Mouse (Mus musculus): Measurements from ENCODE around the gene Mapk8ip2. TPM values are rescaled to one million over a fixed set of nuclear protein-coding genes. Genes with fewer than 3 reads are reported as not detected.

Mapk8ip2 gene
- polyA plus RNA-seq, 1 experiment from 2014 or later: 33.2 TPM

- 0% methylated on average over 22 of the region's 60 CpGs for WGBS
- peak; percentile 76 for ATAC-seq (ENCODE audit: insufficient read depth, low FRiP score, low TSS enrichment)
- H3K36me3 ChIP-seq (ENCODE audit: control insufficient read depth, insufficient read depth, low read length): no peaks in the 10 kb centered on the region; the same call in 1 of the 2 replicates
- peak; percentile 87 for DNase-seq (ENCODE audit: low spot score)
- no peaks in the 10 kb centered on the region for H3K9me3 ChIP-seq (ENCODE audit: control insufficient read depth, low read length)
- H3K27ac ChIP-seq (ENCODE audit: low read depth, low read length): peak overlapping the region; percentile 63; the same call in 1 of the 2 replicates
- peak overlapping the region; percentile 84 for H3K4me3 ChIP-seq (ENCODE audit: low read depth, low read length)
- H3K4me1 ChIP-seq (ENCODE audit: control insufficient read depth, insufficient read depth, low read length): peaks cover 7% of the 10 kb centered on the region
- H3K27me3 ChIP-seq (ENCODE audit: control insufficient read depth, insufficient read depth, low read length): peaks cover 16% of the 10 kb centered on the region
- H3K4me2 ChIP-seq (ENCODE audit: low read depth): peak overlapping the region; percentile 65
- peak overlapping the region; percentile 86 for H3K9ac ChIP-seq (ENCODE audit: low read length)
Measured at GRCm38 (mm10) chr15:89499784-89500220, 46.1 kb downstream of the Mapk8ip2 start.

GRCm38 (mm10) chr15:89500221-89500791 lies 46.6 kb downstream of the Mapk8ip2 start:
- Histone ChIP-seq H3K9ac (ENCODE audit: low read length) (peak overlapping the region; percentile 86), H3K4me2 (ENCODE audit: low read depth) (peak overlapping the region; percentile 65), H3K4me1 (ENCODE audit: control insufficient read depth, insufficient read depth, low read length) (peaks cover 7% of the 10 kb centered on the region), H3K4me3 (ENCODE audit: low read depth, low read length) (peak overlapping the region; percentile 84), H3K9me3 (ENCODE audit: control insufficient read depth, low read length) (no peaks in the 10 kb centered on the region), H3K27ac (ENCODE audit: low read depth, low read length) (no peak overlapping the region), H3K27me3 (ENCODE audit: control insufficient read depth, insufficient read depth, low read length) (peaks cover 16% of the 10 kb centered on the region), H3K36me3 (ENCODE audit: control insufficient read depth, insufficient read depth, low read length) (no peaks in the 10 kb centered on the region; the same call in 1 of the 2 replicates)
- DNase-seq (ENCODE audit: low spot score) (no peak), ATAC-seq (ENCODE audit: insufficient read depth, low FRiP score, low TSS enrichment) (peak; percentile 56)
- WGBS: 1% methylated on average over 35 of the region's 35 CpGs

- no peak overlapping the region for H3K4me3 ChIP-seq (ENCODE audit: low read depth, low read length)
- no peak overlapping the region for H3K9ac ChIP-seq (ENCODE audit: low read length)
- ATAC-seq (ENCODE audit: insufficient read depth, low FRiP score, low TSS enrichment) (no peak), DNase-seq (ENCODE audit: low spot score) (no peak)
- peaks cover 16% of the 10 kb centered on the region for H3K27me3 ChIP-seq (ENCODE audit: control insufficient read depth, insufficient read depth, low read length)
- H3K36me3 ChIP-seq (ENCODE audit: control insufficient read depth, insufficient read depth, low read length): no peaks in the 10 kb centered on the region; the same call in 1 of the 2 replicates
- 84% methylated on average over 3 of the region's 3 CpGs for WGBS
- H3K4me2 ChIP-seq (ENCODE audit: low read depth): no peak overlapping the region
- no peaks in the 10 kb centered on the region for H3K9me3 ChIP-seq (ENCODE audit: control insufficient read depth, low read length)
- no peak overlapping the region for H3K27ac ChIP-seq (ENCODE audit: low read depth, low read length)
- H3K4me1 ChIP-seq (ENCODE audit: control insufficient read depth, insufficient read depth, low read length): peaks cover 7% of the 10 kb centered on the region
Measured at GRCm38 (mm10) chr15:89501321-89501720, 47.6 kb downstream of the Mapk8ip2 start.

- WGBS: 93% methylated on average over 9 of the region's 9 CpGs
- no peak overlapping the region for H3K9ac ChIP-seq (ENCODE audit: low read length)
- H3K27ac ChIP-seq (ENCODE audit: low read depth, low read length): no peak overlapping the region
- H3K4me1 ChIP-seq (ENCODE audit: control insufficient read depth, insufficient read depth, low read length): no peaks in the 10 kb centered on the region
- H3K9me3 ChIP-seq (ENCODE audit: control insufficient read depth, low read length): no peaks in the 10 kb centered on the region
- DNase-seq (ENCODE audit: low spot score) (no peak), ATAC-seq (ENCODE audit: insufficient read depth, low FRiP score, low TSS enrichment) (no peak)
- H3K36me3 ChIP-seq (ENCODE audit: control insufficient read depth, insufficient read depth, low read length): no peaks in the 10 kb centered on the region; the same call in 1 of the 2 replicates
- H3K27me3 ChIP-seq (ENCODE audit: control insufficient read depth, insufficient read depth, low read length): no peaks in the 10 kb centered on the region
- H3K4me3 ChIP-seq (ENCODE audit: low read depth, low read length): no peak overlapping the region
- no peak overlapping the region for H3K4me2 ChIP-seq (ENCODE audit: low read depth)
Measured at GRCm38 (mm10) chr15:89504838-89505237, 51.1 kb downstream of the Mapk8ip2 start.

DNA sequence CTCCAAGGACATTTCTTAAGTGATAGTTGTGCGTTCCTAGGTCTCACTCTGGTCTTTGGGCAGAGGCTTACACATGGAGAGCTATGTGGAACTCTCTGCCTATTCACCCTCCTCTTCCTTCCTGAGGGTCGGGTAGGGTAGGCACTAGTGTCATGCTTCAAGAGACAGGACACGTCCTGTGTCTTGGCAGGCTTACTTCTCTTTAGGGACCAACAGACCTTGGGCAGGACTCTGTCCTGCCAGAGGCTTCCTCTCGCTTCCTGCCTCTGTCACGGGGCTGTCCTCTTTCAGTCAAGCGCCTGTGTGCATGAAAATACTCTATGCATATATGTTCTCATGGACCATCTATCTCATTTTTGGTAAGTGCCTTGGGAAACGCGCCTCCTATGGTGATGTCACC lies 54.0 kb downstream of the Mapk8ip2 start:
- 88% methylated on average over 8 of the region's 8 CpGs for WGBS
- Histone ChIP-seq H3K9ac (ENCODE audit: low read length) (no peak overlapping the region), H3K27me3 (ENCODE audit: control insufficient read depth, insufficient read depth, low read length) (no peaks in the 10 kb centered on the region), H3K4me3 (ENCODE audit: low read depth, low read length) (no peak overlapping the region), H3K4me1 (ENCODE audit: control insufficient read depth, insufficient read depth, low read length) (no peaks in the 10 kb centered on the region), H3K4me2 (ENCODE audit: low read depth) (no peak overlapping the region), H3K9me3 (ENCODE audit: control insufficient read depth, low read length) (no peaks in the 10 kb centered on the region), H3K27ac (ENCODE audit: low read depth, low read length) (no peak overlapping the region), H3K36me3 (ENCODE audit: control insufficient read depth, insufficient read depth, low read length) (no peaks in the 10 kb centered on the region; the same call in 1 of the 2 replicates)
- ATAC-seq (ENCODE audit: insufficient read depth, low FRiP score, low TSS enrichment): no peak
- no peak for DNase-seq (ENCODE audit: low spot score)

GRCm38 (mm10) chr15:89512679-89513078 lies 59.0 kb downstream of the Mapk8ip2 start:
- H3K4me3 ChIP-seq (ENCODE audit: low read depth, low read length): no peak overlapping the region
- WGBS: 81% methylated on average over 4 of the region's 4 CpGs
- DNase-seq (ENCODE audit: low spot score) (no peak), ATAC-seq (ENCODE audit: insufficient read depth, low FRiP score, low TSS enrichment) (no peak)
- H3K27me3 ChIP-seq (ENCODE audit: control insufficient read depth, insufficient read depth, low read length): no peaks in the 10 kb centered on the region
- no peaks in the 10 kb centered on the region for H3K36me3 ChIP-seq (ENCODE audit: control insufficient read depth, insufficient read depth, low read length)
- no peak overlapping the region for H3K4me2 ChIP-seq (ENCODE audit: low read depth)
- no peaks in the 10 kb centered on the region for H3K4me1 ChIP-seq (ENCODE audit: control insufficient read depth, insufficient read depth, low read length)
- no peak overlapping the region for H3K27ac ChIP-seq (ENCODE audit: low read depth, low read length)
- H3K9me3 ChIP-seq (ENCODE audit: control insufficient read depth, low read length): no peaks in the 10 kb centered on the region
- H3K9ac ChIP-seq (ENCODE audit: low read length): no peak overlapping the region

Other genes with a start within 250 kb of the Mapk8ip2 start
- 45.2 and 47.1 TPM in 2 replicates for gene Ppp6r2, start 242.4 kb upstream of the Mapk8ip2 start, polyA plus RNA-seq (2014; fragmentation: Nextera tagmentation; extraction: Ambion mirVana)
- gene Sbf1, start 138.6 kb upstream of the Mapk8ip2 start, polyA plus RNA-seq (2014; fragmentation: Nextera tagmentation; extraction: Ambion mirVana): 75.7 and 90.7 TPM in 2 replicates
- gene Adm2, start 131.2 kb upstream of the Mapk8ip2 start, polyA plus RNA-seq (2014; fragmentation: Nextera tagmentation; extraction: Ambion mirVana): 0.17 TPM in 1 of 2 replicates, not detected in the other
- not detected in 2 replicates for gene Miox, start 119.5 kb upstream of the Mapk8ip2 start, polyA plus RNA-seq (2014; fragmentation: Nextera tagmentation; extraction: Ambion mirVana)
- 31.8 and 35.8 TPM in 2 replicates for gene Lmf2, start 98.3 kb upstream of the Mapk8ip2 start, polyA plus RNA-seq (2014; fragmentation: Nextera tagmentation; extraction: Ambion mirVana)
- 154 and 158 TPM in 2 replicates for gene Ncaph2, start 98.2 kb upstream of the Mapk8ip2 start, polyA plus RNA-seq (2014; fragmentation: Nextera tagmentation; extraction: Ambion mirVana)
- gene Sco2, start 80.1 kb upstream of the Mapk8ip2 start, polyA plus RNA-seq (2014; fragmentation: Nextera tagmentation; extraction: Ambion mirVana): 6.0 and 8.8 TPM in 2 replicates
- gene Tymp, start 76.9 kb upstream of the Mapk8ip2 start, polyA plus RNA-seq (2014; fragmentation: Nextera tagmentation; extraction: Ambion mirVana): 1.6 and 2.0 TPM in 2 replicates
- gene Odf3b, start 74.6 kb upstream of the Mapk8ip2 start, polyA plus RNA-seq (2014; fragmentation: Nextera tagmentation; extraction: Ambion mirVana): 0.39 and 1.0 TPM in 2 replicates
- not detected in 2 replicates for gene Klhdc7b, start 69.0 kb upstream of the Mapk8ip2 start, polyA plus RNA-seq (2014; fragmentation: Nextera tagmentation; extraction: Ambion mirVana)
- not detected in 2 replicates for gene Syce3, start 43.4 kb upstream of the Mapk8ip2 start, polyA plus RNA-seq (2014; fragmentation: Nextera tagmentation; extraction: Ambion mirVana)
- gene Cpt1b, start 28.1 kb upstream of the Mapk8ip2 start, polyA plus RNA-seq (2014; fragmentation: Nextera tagmentation; extraction: Ambion mirVana): 1.2 TPM in 1 of 2 replicates, not detected in the other
- gene C730034F03Rik, start 24.3 kb upstream of the Mapk8ip2 start, polyA plus RNA-seq (2014; fragmentation: Nextera tagmentation; extraction: Ambion mirVana): 2.0 and 2.3 TPM in 2 replicates
- gene Gm44502, start 24.2 kb upstream of the Mapk8ip2 start, polyA plus RNA-seq (2014; fragmentation: Nextera tagmentation; extraction: Ambion mirVana): 0.26 and 0.64 TPM in 2 replicates
- gene Chkb, start 24.0 kb upstream of the Mapk8ip2 start, polyA plus RNA-seq (2014; fragmentation: Nextera tagmentation; extraction: Ambion mirVana): 58.1 and 63.8 TPM in 2 replicates
- 10.3 and 10.8 TPM in 2 replicates for gene Arsa, start 23.5 kb downstream of the Mapk8ip2 start, polyA plus RNA-seq (2014; fragmentation: Nextera tagmentation; extraction: Ambion mirVana)
- 2.7 and 3.0 TPM in 2 replicates for gene Shank3, start 45.7 kb downstream of the Mapk8ip2 start, polyA plus RNA-seq (2014; fragmentation: Nextera tagmentation; extraction: Ambion mirVana)
- 0.40 TPM in 1 of 2 replicates, not detected in the other for gene Acr, start 114.4 kb downstream of the Mapk8ip2 start, polyA plus RNA-seq (2014; fragmentation: Nextera tagmentation; extraction: Ambion mirVana)
- gene Rabl2, start 138.0 kb downstream of the Mapk8ip2 start, polyA plus RNA-seq (2014; fragmentation: Nextera tagmentation; extraction: Ambion mirVana): 96.7 and 104 TPM in 2 replicates